Mouse (Mus musculus): ENCODE measurements around the gene Snap91.
A peak's percentile ranks its signal among the peaks of the same experiment; 100 is the strongest.

The Snap91 gene

DNA sequence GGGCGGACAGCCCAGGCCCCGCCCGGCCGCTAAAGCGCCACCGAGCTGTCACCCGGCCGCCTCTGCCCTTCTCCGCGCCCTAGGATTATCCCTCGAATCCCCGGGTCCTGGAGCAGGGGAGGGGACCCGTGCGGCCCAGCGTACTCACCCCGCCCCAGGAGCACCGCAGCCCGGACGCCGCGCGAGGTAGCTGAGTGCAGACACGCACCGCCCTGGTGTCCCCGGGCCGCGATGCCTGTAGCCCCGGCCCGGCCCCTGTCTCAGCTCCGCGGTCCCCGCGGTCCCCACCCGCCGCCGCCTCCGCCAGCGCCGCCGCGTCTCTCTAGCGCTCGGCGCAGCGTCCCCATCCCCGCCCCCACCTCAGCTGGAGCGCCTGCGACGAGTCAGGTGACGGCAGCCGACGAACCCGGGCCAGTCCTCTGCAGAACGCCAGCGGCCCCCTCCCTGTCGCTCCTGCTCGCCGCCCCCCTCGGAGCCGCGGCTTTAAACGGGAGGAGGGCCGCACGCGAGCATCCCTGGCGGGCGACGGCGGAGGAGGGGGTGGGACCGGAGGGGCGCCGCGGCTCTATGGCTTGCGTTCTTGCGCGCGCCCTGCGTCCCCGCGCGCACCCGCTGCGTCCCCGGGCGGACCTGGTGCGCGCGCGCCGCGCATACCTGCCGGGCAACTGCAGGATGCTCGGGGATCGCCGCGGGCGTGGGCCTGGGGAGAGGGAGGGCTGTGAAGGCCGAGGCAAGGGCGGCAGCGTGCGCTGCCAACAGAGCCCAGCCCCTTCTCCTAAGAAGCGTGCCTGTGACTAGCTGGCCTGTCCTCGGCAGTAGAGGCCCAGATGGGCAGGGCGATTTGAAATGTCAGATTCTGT lies at the start of gene Snap91:
Snap91 (minus strand) TSS at position 542 of the 860 bp plus-strand sequence.
- peak; percentile 93 for DNase-seq

- DNase-seq: no peak
Measured at GRCm38 (mm10) chr9:86926519-86926918, 46.1 kb upstream of the Snap91 start.

GRCm38 (mm10) chr9:86925688-86926087 lies 45.2 kb upstream of the Snap91 start:
- DNase-seq: no peak

- no peak for DNase-seq
Measured at GRCm38 (mm10) chr9:86922430-86922829, 42.0 kb upstream of the Snap91 start.

DNA sequence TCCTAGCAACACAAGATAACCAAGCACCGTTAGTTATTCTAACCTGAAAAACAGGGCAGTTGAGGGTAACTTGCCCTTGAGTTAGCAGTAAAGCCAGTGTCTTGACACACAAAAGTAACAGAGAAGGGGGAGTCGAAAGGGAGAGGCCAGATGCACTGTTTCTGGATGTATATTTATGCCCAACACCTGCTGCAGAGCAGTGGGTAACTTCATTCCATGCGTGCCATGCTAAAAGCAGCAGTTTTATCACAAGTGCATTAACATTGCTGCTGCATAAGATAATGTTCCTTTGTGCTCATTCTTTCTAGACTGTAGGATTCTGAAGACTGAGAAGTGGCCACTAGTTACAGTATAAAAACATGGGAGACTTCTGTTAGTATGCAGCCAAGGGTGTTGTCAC lies 36.1 kb upstream of the Snap91 start:
- no peak for DNase-seq

DNA sequence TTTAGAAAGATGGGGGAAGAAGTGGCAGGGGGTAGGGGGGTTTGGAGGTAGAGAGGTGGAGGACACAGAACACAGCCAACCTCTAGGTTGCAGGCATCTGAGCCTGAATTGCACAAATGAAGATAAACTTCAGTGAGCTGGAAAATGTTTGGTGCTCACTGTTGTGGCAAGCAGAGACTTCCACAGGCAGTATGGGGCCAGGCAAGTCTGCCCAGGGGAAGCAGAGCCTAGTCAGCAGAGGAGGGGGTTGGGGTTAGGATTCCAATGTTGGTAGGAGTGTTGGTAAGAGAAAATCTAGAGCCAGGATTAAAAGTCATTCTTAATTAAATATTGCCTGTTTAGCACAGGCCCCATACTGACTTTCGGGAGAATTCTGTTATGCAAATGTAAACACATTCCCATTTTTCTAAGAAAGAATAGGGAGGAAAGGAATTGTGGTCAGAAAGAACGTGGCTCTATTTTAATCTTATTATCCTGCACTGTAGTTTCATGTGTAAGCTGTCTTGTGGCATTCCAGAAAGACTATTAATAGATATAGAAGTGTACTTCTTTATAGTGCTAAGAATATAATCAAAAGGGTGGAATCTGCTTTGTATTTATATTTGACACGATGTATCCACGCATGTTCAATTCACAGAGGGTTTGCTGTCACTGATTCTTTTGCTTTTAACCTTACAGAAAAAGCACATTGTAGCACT lies 19.2 kb upstream of the Snap91 start:
- DNase-seq: no peak

DNA sequence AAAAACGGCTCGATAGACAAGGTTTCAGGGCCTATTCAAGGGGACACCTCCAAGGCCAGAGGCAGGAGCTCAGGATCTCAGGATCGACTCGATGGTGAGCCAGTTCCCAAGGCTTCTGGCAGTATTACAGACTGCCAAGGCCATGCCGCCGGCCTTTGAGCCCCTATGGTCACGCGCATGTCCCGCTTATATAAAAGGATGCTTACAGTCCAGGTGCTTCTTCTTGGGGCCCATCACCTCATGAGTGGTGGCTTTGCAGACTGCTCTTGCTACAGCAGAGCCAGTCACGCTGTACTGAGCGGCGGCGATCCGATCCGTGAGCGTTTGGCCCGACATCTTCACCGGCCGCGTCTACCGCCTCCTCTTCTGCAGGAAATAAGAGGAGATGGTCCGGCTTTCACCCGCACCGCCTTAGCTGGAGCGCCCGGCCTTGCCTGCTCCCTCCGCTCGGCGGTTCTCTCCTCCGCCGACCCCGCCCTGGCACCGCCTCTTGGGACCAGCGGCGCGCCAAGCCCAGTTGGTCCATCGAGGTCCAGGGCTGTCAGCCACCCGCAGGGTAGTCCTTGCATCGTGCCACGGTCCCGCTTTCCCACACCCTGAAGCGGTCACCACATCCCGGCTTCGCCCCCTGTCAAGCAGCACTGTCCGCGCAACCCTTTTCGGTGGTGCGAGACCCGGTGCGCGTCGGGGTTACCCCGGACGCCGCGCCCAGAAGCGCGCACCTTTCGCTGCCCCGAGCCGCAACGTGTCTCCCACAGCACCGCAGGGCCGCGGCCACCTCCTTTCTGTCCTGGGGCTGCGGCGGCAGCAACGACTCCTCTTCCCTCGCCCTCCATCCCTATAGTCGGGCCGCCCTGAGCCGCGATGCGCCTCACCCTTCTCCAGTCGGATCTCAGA lies 990 bp downstream of the Snap91 start:
- peak; percentile 57 for DNase-seq

DNA sequence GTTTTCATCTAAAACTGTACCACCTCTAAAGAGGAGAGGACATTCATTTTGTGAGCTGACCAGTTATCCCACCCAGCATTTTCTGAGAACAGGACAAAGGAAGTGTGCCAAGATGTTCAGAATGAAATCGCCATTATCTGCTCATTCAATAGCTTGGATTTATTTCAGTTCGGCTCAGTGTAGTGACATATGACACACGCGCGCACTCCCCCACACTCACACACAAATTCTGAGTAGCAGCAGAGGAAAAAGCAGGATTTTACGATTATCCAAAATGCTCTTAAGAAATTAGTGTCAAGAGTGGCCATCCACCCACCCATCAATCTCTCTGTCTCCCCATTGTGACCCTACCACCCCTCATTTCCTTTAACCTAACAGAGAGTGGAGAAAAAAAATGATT lies 1.7 kb downstream of the Snap91 start:
- peak; percentile 23 for DNase-seq

- DNase-seq: no peak
Measured at GRCm38 (mm10) chr9:86873681-86874080, 6.8 kb downstream of the Snap91 start.

DNA sequence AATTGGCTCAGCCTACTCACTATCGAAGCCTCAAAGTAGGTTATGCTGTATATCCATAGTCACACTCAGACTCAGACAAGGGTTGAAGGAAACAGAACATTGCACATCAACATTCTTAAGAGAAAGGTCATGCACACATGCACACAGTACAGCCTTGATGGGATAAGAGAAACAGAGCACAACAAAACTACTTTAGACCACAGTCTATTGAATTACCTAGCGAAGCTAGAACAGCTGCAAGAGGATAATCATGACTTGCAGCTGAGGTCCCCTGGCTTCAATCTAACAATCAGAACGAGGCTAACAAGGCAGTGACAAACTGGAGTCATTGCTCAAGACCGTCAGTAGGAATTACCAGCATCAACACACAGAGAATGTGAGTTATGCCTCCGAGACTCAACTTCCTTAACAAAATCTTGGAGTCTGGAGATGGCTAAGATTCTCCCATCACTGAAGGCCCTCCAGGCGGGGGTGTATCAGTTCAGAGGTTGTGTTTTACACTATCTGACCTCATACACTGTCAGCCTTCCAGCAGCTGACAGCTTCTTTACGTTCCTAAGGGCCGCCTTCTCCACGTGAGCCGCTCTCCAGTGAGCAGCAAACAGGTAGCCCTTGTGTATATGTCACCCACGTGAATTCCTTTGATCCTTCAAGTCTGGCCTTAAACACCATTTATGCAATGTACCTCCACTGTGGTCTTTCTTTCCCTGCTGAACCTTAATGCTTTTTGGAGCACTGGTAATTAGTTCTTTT lies 10.7 kb downstream of the Snap91 start:
- DNase-seq: no peak

- peak; percentile 51 for DNase-seq
Measured at GRCm38 (mm10) chr9:86858101-86858500, 22.4 kb downstream of the Snap91 start.

- DNase-seq: peak; percentile 25
Measured at GRCm38 (mm10) chr9:86857626-86858025, 22.8 kb downstream of the Snap91 start.

DNA sequence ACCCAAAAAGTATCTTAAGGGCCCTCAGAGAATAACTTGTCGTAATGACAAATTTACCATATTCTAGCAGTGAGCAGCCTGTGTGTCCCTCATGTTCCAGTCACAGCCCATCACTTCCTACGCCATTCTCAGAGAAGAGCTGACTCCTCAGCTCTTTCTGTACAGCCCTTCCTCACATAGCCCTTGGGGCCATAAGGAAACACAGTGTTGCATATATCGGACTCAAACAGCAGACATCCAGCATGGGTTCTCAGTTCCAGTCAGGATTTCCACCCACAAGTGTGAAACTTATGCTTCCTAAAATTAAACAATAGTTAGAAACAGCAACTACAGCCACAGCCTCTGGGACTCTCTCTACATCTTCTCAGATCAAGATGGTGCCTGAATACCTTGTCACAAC lies 27.6 kb downstream of the Snap91 start:
- DNase-seq: peak; percentile 54

DNA sequence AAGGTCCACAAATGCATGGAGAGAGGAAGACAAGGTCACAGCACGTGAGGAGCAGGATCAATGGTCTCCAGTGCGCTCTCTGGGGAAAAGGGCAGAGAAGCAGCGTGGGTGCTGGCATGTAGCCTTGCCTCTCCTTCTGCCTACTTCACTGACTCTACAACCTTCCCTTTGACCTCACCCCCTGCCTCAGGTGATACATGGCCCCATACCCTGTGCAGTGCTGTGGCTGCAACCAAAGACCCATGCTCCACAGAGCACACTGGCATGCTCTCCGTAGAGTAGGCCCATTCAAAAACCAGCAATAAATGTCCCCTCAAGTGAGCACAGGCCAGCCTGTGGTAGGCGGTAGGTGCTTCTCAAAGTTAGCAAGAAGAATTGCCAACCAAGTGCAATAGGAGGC lies 28.8 kb downstream of the Snap91 start:
- no peak for DNase-seq

GRCm38 (mm10) chr9:86850452-86851207 lies 29.8 kb downstream of the Snap91 start:
- no peak for DNase-seq

- no peak for DNase-seq
Measured at GRCm38 (mm10) chr9:86843747-86844353, 36.6 kb downstream of the Snap91 start.

GRCm38 (mm10) chr9:86829792-86830191 lies 50.7 kb downstream of the Snap91 start:
- DNase-seq: peak; percentile 66

DNA sequence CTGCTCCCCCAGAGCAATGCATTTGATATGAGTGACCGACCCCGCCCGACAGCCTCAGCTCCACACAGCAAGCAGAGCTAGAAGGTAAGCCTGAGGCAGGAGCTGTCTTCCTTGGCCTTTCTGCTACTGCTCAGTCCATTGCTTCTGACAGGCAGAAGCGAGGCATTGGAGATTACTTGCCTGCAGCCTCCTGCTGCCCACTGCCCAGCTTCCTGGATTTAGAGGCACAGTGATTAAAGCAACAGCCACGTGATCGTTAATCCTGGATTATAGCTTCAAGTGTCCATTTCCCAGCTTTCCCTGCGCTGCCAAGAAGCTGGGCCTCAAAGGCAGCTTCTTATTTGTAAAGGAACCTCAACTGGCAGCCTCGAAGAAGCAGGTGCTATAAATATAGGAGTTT lies 51.4 kb downstream of the Snap91 start:
- DNase-seq: no peak

- no peak for DNase-seq
Measured at GRCm38 (mm10) chr9:86819366-86819765, 61.1 kb downstream of the Snap91 start.

DNA sequence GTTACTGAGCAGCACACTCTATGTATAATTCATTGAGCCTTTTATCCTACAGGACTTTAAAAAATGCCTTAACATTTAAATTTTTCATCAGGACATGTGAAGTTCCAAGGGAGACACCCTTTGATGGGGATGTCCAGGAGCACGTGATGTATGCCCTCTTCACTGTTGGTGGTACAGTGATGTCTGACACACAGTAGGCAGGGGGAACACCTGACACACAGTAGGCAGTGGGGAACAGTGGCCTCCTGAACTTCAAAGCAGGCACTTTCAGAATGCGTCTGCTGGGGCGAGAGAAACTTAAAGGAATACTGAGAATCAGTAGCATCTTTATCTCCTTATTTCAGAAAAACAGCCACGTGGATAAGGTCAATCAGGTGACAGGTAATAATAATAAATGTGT lies 62.8 kb downstream of the Snap91 start:
- no peak for DNase-seq

DNA sequence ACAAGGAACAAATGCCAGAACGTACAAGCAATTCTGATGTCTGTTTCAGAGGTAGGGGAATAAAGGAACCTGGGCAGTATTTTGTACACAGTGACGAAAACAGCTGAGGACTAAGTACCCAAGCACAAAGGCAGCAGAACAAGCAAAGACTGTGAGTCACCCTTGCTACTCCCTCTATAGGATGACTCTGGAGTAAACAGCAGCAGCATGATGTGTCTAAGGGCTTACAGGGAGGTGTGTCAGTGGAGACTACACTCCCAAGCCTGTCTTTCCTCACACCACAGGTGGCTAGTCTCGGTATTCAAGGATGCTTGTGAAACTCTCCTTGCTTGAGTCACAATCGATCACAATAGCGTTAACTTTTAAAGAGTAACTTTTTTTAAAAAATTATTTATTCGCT lies 66.1 kb downstream of the Snap91 start:
- DNase-seq: no peak
